Mouse (Mus musculus) activated CD4-positive, CD25-positive, alpha-beta regulatory T cell, adult 9 weeks (primary cell): ENCODE results near the gene Gm5483. TPM values are rescaled to one million over a fixed set of nuclear protein-coding genes. Genes with fewer than 3 reads are reported as not detected.

Experiments
- polyA plus RNA-seq: library from polyadenylated mRNA; unstranded; fragments of 100-300 nt; shearing (Covaris generic); gene quantifications from one replicate; pipeline ENCODE4 v1.2.1, GENCODE M21; 2017

Gene Gm5483
- polyA plus RNA-seq, result not detected

DNA sequence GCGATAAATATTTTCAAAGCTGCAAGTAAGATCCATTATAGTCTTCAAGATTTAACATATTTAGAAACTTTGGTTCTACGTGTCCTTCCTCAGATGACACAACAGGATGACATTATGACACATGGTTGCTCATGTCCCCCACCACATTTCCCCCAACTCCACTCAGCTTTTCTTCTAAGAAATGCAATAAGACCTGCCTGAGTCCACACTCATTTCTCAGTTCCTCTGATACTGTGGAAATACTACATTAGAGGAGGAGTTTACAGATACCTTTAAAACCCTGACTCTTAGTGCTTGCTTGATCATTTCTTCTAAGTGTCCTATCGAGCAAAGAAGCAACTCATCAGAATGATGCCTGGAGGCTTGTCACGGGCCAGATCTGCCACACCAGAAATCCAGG, at the start of gene Gm5483:
Gene Gm5483, plus strand, starts transcription at position 301 of the 400 bp plus-strand sequence.

DNA sequence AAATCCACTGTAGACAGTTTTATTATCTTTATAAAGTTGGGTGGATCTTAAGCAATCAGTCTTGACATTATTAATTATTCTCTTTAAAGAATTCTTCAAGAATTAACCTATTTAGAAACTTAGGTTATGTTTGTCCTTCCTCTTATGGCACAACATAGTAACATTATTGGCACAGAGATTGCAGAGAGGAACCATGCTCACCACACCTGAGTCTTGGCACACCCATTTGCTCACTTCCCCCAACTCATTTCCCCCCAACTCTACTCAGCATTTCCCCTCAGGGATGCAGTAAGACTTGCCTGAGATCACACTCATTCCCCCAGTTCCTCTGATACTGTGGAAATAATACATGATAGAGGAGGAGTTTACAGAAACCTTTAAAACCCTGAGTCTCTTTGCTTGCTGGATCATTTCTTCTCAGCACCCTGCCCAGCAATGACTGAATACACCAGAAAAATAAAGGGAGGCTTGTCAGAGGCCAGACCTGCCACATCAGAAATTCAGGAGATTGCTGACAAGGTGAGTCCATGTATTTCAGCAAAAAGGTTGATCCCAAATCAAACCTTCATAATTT, 27.5 kb upstream of the Gm5483 start, which contains the start of gene Stfa2l1:
Gene Stfa2l1, plus strand, starts transcription at position 410 of the 574 bp plus-strand sequence.

DNA sequence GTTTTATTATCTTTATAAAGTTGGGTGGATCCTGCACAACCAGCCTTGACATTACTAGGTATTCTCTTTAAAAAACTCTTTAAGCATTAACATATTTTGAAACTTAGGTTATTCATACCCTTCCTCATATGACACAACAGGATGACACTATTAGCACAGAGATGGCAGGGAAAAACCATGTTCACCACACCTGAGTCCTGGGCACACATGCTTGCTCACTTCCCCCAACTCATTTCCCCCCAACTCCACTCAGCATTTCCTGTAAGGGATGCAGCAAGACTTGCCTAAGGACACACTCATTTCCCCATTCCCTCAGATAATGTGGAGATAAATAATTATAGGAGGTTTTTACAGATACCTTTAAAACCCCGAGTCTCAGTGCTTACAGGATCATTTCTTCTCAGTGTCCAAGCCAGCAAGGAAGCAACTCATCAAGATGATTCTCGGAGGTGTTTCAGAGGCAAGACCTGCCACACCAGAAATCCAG, 26.0 kb downstream of the Gm5483 start, which contains the start of gene Gm5416:
Gene Gm5416, plus strand, starts transcription at position 437 of the 487 bp plus-strand sequence.

DNA sequence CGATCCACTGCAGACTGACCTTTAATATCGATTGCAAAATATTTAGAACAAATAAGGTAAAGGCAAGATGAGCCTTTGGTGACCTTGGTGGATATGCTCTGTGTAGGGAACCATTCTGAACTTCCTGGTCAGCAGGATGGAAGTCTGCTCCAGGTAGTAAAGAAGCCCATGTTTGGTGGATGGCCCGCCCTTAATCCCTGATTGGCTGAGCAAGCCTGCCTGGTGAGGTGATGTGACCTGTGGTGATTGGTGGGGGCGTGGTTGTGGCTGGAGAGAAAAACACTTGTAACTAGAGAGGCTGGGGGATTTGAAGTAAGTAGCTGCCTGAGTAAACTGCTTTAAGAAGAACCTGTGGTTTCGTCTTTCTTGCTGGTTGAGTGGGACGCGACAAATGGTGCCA, 37.2 kb downstream of the Gm5483 start, which contains the start of gene 2010005H15Rik:
Gene 2010005H15Rik, plus strand, starts transcription at position 301 of the 400 bp plus-strand sequence.

Other genes with a start within 250 kb of the Gm5483 start
- gene Parp9, start 245.7 kb upstream of the Gm5483 start, polyA plus RNA-seq, result 118 TPM
- gene Dtx3l, start 245.1 kb upstream of the Gm5483 start, polyA plus RNA-seq, result 110 TPM
- gene Kpna1, start 205.5 kb upstream of the Gm5483 start, polyA plus RNA-seq, result 71.8 TPM
- 5.0 TPM for gene Wdr5b, start 143.0 kb upstream of the Gm5483 start, polyA plus RNA-seq
- gene Fam162a, start 112.6 kb upstream of the Gm5483 start, polyA plus RNA-seq, result 127 TPM
- 43.7 TPM for gene Ccdc58, start 112.5 kb upstream of the Gm5483 start, polyA plus RNA-seq
- gene Csta1, start 53.0 kb upstream of the Gm5483 start, polyA plus RNA-seq, result not detected
- gene Stfa2l1, start 27.4 kb upstream of the Gm5483 start, polyA plus RNA-seq, result not detected
- gene Gm5416, start 26.2 kb downstream of the Gm5483 start, polyA plus RNA-seq, result not detected
- gene 2010005H15Rik, start 37.3 kb downstream of the Gm5483 start, polyA plus RNA-seq, result 0.89 TPM
- gene Stfa1, start 92.7 kb downstream of the Gm5483 start, polyA plus RNA-seq, result not detected
- gene BC117090, start 150.1 kb downstream of the Gm5483 start, polyA plus RNA-seq, result not detected
- not detected for gene BC100530, start 183.5 kb downstream of the Gm5483 start, polyA plus RNA-seq
- gene Stfa2, start 224.2 kb downstream of the Gm5483 start, polyA plus RNA-seq, result not detected